Mouse (Mus musculus): ENCODE measurements at regions not wholly inside any gene's neighbourhood (a gene's known extent, or its start where the extent isn't known, plus 50 kb on each side); places are given as distances from the start of the nearest gene placed in this dataset.

DNA sequence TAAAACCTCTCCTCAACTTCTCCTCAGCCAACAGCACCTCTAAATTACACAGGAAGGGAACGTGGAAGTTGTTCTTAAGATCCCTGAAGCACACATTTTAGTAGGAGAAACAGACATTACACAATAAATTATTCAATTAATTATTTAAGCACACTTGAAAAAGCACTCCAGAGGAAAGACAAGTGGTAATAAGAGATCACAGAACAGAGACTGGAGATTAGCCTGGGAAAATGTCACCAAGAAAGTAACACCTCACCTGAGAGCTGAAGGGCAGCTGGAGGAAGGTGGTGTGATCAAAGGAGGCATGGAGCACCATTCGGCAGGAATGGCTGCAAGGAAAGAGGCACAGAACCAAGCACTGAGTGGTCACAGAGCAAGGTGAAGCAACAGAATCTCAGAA is 1053.8 kb downstream of the Olfm4 start:
- Histone ChIP-seq H3K4me3 (no peak overlapping the region), H3K36me3 (no peaks in the 10 kb centered on the region), H3K27me3 (no peaks in the 10 kb centered on the region), H3K9me3 (no peaks in the 10 kb centered on the region), H3K4me2 (no peak overlapping the region), H3K4me1 (no peaks in the 10 kb centered on the region), H3K27ac (no peak overlapping the region), H3K9ac (no peak overlapping the region)
- 40% methylated on average over 2 of the region's 2 CpGs for WGBS
- ATAC-seq (ENCODE audit: insufficient number of reproducible peaks, low FRiP score, low TSS enrichment, low read depth) = no peak

GRCm38 (mm10) chr14:81038045-81038444 is 1054.2 kb downstream of the Olfm4 start:
- ATAC-seq (ENCODE audit: insufficient number of reproducible peaks, low FRiP score, low TSS enrichment, low read depth) = no peak
- H3K4me2 ChIP-seq = no peak overlapping the region
- no peak overlapping the region for H3K4me3 ChIP-seq
- no peaks in the 10 kb centered on the region for H3K27me3 ChIP-seq
- H3K9ac ChIP-seq = no peak overlapping the region
- 88% methylated on average over 3 of the region's 3 CpGs for WGBS
- no peaks in the 10 kb centered on the region for H3K36me3 ChIP-seq
- no peak overlapping the region for H3K27ac ChIP-seq
- no peaks in the 10 kb centered on the region for H3K4me1 ChIP-seq
- H3K9me3 ChIP-seq = no peaks in the 10 kb centered on the region

Data from limb, embryonic 15.5 days (tissue).